Mouse (Mus musculus) heart, adult 2 months (tissue): Measurements from ENCODE around the gene Top2a.

Experiments
- CTCF ChIP-seq: fragments of 200-600 bp; IDR thresholded peaks from 2 replicates; pipeline ENCODE4 v1.8.1; 2022; ENCODE audit warnings: antibody characterized with exemption, mild to moderate bottlenecking, moderate library complexity
- POLR2A ChIP-seq: fragments of 200-500 bp; IDR thresholded peaks from 2 replicates; pipeline ENCODE4 v1.6.1; 2011; ENCODE audit warnings: mild to moderate bottlenecking, low read depth, low read length, control low read depth; ENCODE audit not compliant: insufficient read depth

DNA sequence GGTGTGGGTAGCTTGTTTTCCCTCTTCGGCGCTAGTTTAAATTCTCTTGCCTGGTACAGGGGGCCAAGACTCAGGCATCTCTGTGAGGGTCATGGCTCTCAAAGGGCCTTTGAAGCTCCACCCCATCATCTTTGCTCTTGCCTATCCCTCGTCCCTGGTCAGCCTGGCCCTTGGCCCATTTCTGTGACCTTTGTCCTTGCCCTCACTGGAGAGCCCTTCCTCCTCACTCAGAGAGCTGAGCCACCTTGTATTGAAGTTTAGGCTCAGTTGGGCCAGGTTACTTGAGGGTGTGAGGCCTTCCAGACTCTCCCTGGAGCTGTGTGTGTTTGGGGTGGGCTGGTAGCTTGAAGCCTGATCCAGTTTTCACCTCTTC, 78.4 kb downstream of the Top2a start:
- TF ChIP-seq CTCF (no peak), POLR2A (no peak)
